Mouse (Mus musculus) mouse trophoblast stem cell (cell line): ENCODE results near the gene Pum1.
"Not testable (repeated sequence)": the region's sequence is repeated elsewhere in the genome, so short reads cannot be mapped to it uniquely, and the experiment has no call there.

Experiments
- in situ Hi-C, 2 experiments: fragments of 300-500 bp; cut with MseI, MboI; formaldehyde crosslinking; loops; 2 replicates in 1 of 2; 3 replicates in 1 of 2; pipeline ENCODE4 v1.15.1; 2025

Pum1 gene

DNA sequence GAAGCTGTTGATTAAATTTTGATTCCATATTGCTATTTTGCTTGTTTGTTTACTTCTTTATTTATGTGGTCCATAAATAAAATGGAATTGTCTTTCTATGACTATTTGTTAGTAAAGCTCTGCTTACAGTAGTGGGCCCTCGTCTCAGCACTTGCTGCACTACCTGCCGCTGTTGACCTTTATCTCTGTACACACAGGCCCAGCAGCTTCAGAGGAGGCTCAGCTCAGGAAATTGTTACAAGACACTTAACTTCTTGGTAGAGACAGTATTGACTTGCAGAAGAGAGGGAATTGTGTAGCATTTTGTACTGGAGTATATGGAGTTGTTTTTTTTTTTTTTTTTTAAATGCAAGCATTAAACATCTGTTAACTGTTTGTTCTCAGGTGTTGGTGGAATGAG, 5.4 kb downstream of the Pum1 start:
- in situ Hi-C loops = no loop called here

GRCm38 (mm10) chr4:130668991-130669390, 5.9 kb downstream of the Pum1 start:
- in situ Hi-C loops = no loop called here

GRCm38 (mm10) chr4:130670023-130670422, 6.9 kb downstream of the Pum1 start:
- in situ Hi-C loops = not testable (repeated sequence)

GRCm38 (mm10) chr4:130671079-130671845, 8.1 kb downstream of the Pum1 start:
- in situ Hi-C loops = no loop called here

DNA sequence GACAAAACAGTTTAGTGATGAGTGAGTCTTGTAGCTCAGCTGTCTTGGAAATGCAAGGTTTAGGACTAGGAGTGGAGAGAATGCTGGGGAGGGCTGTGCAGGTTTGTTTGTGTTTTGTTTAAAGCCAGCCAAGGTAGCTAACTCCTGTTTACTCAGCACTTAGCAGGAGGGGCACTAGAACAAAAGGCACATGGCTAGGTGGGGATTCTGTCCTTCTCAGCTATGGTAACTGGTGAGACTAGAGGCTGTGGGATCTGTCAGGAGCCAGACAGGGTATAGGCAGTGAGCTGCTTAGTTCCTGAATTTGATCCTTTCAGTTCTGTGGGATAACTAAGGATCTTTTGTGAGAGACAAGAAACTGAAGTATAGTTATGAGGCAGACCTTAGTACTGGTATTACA, 9.0 kb downstream of the Pum1 start:
- in situ Hi-C loops = no loop called here

DNA sequence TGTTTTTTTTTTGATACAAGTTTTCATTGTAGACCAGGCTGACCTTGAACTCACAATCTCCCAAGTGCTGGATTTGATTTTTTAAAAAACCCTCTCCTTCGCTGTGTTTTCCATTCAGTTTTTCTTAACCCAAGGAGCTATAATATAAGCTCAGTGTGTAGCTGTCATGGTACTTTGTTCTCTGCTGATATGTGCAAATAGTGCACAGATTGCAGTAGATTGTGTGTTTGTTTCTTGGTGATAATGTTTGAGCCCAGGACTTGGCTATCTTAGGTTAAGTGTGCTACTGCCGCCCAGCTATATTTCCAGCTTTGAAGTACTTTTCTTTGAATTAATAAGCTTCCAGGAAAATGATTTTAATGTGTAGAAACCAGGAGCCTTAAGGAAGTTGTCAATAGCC, 13.6 kb downstream of the Pum1 start:
- in situ Hi-C loops = no loop called here

- in situ Hi-C loops = no loop called here
These were observed 15.0 kb downstream of the Pum1 start for GRCm38 (mm10) chr4:130678149-130678548.

DNA sequence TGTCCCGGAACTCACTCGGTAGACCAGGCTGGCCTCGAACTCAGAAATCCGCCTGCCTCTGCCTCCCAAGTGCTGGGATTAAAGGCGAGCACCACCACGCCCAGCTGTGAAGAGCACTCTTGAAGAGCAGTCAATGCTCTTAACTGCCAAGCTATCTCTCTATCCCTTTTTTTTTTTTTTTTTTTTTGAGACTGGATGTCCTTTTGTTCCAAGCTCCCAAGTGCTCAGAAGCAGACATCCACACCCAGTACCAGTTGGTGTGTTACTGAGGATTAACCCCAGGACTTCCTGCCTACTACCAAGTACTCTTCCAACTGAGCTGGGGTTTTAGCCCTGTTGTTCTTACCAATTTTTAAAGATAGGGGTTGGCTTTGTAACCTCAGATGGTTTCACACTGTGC, 17.6 kb downstream of the Pum1 start:
- in situ Hi-C loops = no loop called here

- in situ Hi-C loops = not testable (repeated sequence)
These were observed 19.9 kb downstream of the Pum1 start for GRCm38 (mm10) chr4:130683051-130683450.

DNA sequence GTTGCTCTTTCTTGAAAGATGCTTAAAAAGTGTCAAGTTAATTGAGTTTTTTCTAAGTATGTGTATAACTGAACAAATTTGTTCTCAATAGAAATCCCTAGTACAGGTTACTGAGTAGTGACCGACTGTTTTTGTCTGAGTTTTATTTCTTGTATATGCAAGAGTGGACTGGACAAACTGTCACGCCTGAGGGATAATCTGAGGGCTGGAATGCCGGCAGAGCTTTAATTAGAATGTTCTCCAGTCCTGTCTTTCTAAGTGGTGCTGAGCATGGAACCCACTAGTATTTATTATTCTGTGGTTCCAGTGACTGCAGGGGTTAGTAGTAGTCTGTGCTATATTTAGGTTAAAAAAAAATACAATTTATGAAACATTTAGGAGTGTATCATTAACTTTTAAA, 30.8 kb downstream of the Pum1 start:
- in situ Hi-C loops = no loop called here

- in situ Hi-C loops = no loop called here
These were observed 31.9 kb downstream of the Pum1 start for GRCm38 (mm10) chr4:130694982-130695381.

- in situ Hi-C loops = no loop called here
These were observed 37.9 kb downstream of the Pum1 start for GRCm38 (mm10) chr4:130701061-130701460.

GRCm38 (mm10) chr4:130702835-130703535, 39.9 kb downstream of the Pum1 start:
- in situ Hi-C loops = no loop called here

DNA sequence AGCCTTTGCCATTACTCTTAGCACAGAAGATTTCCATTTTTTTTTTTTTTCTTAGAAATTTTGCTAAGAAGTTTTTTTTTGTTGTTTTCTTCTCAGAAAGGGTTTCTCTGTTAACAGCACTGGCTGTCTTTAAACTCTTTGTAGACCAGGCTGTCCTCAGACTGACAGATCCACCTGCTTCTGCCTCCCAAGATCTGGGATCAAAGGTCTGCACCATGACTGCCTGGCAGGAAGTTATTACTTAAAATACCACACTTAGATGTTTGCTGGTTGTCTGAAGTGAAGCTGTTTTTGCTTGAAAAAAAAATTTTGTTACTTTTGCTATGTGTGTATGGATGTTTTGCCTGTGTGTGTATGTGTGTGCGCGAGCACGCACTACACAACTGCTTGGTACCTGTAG, 40.5 kb downstream of the Pum1 start:
- in situ Hi-C loops = no loop called here

GRCm38 (mm10) chr4:130704615-130705014, 41.5 kb downstream of the Pum1 start:
- in situ Hi-C loops = no loop called here

GRCm38 (mm10) chr4:130706215-130707000, 43.3 kb downstream of the Pum1 start:
- in situ Hi-C loops = no loop called here

DNA sequence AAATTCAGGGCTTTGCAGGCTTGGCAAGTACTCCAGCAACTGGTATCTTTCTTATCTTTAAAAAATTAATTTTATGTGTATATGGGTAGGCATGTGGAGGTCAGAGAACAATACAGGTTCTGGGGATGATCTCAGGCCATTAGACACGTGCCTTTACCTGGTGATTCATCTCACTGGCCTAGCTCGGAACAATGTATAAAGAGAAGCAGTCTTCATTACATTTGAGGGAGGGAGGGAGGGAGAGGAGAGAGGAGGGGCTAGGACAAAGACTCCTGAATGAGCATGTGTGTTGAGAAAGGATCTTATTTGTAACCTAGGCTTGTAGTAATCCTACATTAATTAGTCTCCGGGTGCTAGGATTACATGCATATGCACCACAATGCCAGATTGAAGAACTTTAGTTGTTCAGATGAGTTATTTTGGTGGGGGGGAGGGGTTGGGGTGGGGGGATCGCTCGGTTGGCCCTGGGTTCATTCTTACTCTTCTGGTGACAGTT, 48.3 kb downstream of the Pum1 start:
- in situ Hi-C loops = no loop called here

DNA sequence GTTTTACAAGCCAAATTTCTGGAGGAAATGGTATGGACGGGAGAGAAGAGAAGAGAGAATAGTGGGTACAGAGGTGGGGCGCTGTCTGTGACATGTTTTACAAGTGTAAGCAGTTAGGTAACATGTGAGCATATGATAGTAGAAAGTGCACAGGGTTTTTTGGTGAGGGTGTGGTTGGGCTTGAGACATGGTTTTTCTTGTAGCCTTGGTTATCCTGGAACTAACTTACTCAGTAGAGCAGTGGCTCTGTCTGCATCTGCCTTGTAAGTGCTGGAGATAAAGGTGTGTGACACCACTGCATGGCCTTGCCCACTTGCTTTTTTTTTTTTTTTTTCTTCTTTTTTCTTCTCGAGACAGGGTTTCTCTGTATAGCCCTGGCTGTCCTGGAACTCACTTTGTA, 49.2 kb downstream of the Pum1 start:
- in situ Hi-C loops = no loop called here

DNA sequence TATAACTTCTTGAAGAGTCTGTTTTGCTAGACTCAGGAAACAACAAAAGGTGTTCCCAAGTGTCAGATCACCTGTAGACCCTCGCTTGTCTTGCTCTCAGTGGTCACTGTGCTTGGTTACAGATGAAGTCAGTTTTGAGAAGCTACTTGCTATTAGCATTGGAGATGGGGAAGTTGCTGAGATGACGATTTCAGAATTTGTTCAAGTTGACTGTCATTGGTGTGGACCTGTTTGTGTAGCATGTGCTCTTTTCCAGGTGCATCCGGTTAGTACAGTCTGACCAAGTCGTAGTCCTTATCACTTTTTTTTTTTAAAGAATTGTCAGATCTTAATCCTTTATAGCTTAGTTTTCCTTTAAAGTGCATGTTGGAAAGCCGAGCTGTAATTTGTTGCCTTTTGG, 50.3 kb downstream of the Pum1 start:
- in situ Hi-C loops = no loop called here

- in situ Hi-C loops = no loop called here
These were observed 52.0 kb downstream of the Pum1 start for GRCm38 (mm10) chr4:130715126-130715525.

DNA sequence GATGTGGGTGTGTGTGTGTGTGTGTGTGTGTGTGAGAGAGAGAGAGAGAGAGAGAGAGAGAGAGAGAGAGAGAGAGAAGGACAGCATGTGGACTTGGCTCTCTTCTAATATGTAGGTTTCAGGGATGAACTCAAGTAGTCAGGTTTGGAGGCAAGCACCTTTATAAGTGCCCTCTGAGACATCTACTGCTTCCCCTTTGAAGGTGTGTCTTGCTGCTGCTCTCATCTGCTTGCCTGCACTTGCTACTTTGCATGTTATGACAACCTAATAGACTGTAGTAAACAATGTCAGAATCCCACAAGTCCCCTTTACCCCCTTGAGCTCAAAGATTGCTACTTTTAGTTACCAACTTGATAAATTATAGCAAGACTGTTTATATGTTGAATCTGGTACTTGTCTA, 52.5 kb downstream of the Pum1 start:
- in situ Hi-C loops = no loop called here

DNA sequence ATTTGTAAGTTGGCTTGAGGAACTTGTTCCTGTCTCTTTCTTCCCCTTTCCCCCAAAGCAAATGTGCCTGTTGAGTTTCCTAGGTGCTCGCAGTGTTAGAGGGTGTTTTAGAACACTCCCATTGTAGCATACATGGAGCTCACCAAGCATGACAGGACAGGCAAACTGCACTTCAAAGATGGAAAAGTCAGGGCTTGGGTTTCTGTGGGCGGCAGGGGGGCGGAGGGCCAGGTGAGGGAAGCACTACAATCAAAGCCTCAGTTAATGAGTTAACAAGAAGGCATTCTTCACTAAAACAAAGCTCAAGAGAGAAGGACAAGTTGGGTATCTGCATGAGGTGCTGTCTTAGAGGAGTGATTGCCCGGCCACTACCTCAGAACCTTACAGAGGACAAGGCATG, 56.2 kb downstream of the Pum1 start:
- in situ Hi-C loops = no loop called here
